Mouse (Mus musculus) v-Abl transformed pro-B cells (cell line): ENCODE data around the gene Siae.

ENCODE experiments used
- in situ Hi-C, 2 experiments: fragments of 400-800 bp; cut with MboI; formaldehyde crosslinking; loops; one replicate each; pipeline ENCODE4 v1.15.1; 2025; ENCODE audit not compliant: unreplicated experiment in 2 of 2

Siae gene

GRCm38 (mm10) chr9:37567892-37568604, 12.6 kb downstream of the Siae start:
- in situ Hi-C loops, result no loop called here

GRCm38 (mm10) chr9:37568605-37569214, 13.2 kb downstream of the Siae start:
- in situ Hi-C loops, result no loop called here

- in situ Hi-C loops, result no loop called here
Measured at GRCm38 (mm10) chr9:37569231-37569835, 13.8 kb downstream of the Siae start.

GRCm38 (mm10) chr9:37572204-37572876, 16.8 kb downstream of the Siae start:
- in situ Hi-C loops, result loop anchor here in 1 of 2 experiments (10.0 kb wide), 1 partner anchor 338 kb away; no protein-coding TSS in a partner anchor

- in situ Hi-C loops, result loop anchor here in 1 of 2 experiments (10.0 kb wide), 1 partner anchor 342 kb away; no protein-coding TSS in a partner anchor
Measured at GRCm38 (mm10) chr9:37576436-37576930, 21.0 kb downstream of the Siae start.

- in situ Hi-C loops, result no loop called here
Measured at GRCm38 (mm10) chr9:37583594-37583993, 28.1 kb downstream of the Siae start.

- in situ Hi-C loops, result no loop called here
Measured at GRCm38 (mm10) chr9:37586718-37587117, 31.2 kb downstream of the Siae start.

GRCm38 (mm10) chr9:37590381-37590780, 34.9 kb downstream of the Siae start:
- in situ Hi-C loops, result no loop called here

GRCm38 (mm10) chr9:37592025-37592424, 36.5 kb downstream of the Siae start:
- in situ Hi-C loops, result no loop called here

- in situ Hi-C loops, result no loop called here
Measured at GRCm38 (mm10) chr9:37592633-37593032, 37.1 kb downstream of the Siae start.

GRCm38 (mm10) chr9:37593690-37594089, 38.2 kb downstream of the Siae start:
- in situ Hi-C loops, result no loop called here

- in situ Hi-C loops, result no loop called here
Measured at GRCm38 (mm10) chr9:37595570-37595969, 40.1 kb downstream of the Siae start.

- in situ Hi-C loops, result no loop called here
Measured at GRCm38 (mm10) chr9:37598637-37599036, 43.1 kb downstream of the Siae start.

- in situ Hi-C loops, result loop anchor here in 1 of 2 experiments (25.0 kb wide), 1 partner anchor 413 kb away; no protein-coding TSS in a partner anchor
Measured at GRCm38 (mm10) chr9:37600538-37601205, 45.2 kb downstream of the Siae start.

GRCm38 (mm10) chr9:37605089-37605488, 49.6 kb downstream of the Siae start:
- in situ Hi-C loops, result loop anchor here in 1 of 2 experiments (25.0 kb wide), 1 partner anchor 418 kb away; no protein-coding TSS in a partner anchor

- in situ Hi-C loops, result loop anchor here in 1 of 2 experiments (25.0 kb wide), 1 partner anchor 422 kb away; no protein-coding TSS in a partner anchor
Measured at GRCm38 (mm10) chr9:37609558-37609957, 54.1 kb downstream of the Siae start.

GRCm38 (mm10) chr9:37613182-37613910, 57.8 kb downstream of the Siae start, which contains the start of gene Spa17:
Gene Spa17, minus strand, starts transcription at chr9:37613722.
- in situ Hi-C loops, result loop anchor here (10.0 to 25.0 kb wide), 2 partner anchors 69 to 426 kb away; no protein-coding TSS in a partner anchor

GRCm38 (mm10) chr9:37613911-37614280, 58.4 kb downstream of the Siae start:
- in situ Hi-C loops, result loop anchor here (10.0 to 25.0 kb wide), 2 partner anchors 69 to 427 kb away; no protein-coding TSS in a partner anchor

- in situ Hi-C loops, result loop anchor here (10.0 to 25.0 kb wide), 2 partner anchors 70 to 427 kb away; no protein-coding TSS in a partner anchor
Measured at GRCm38 (mm10) chr9:37614316-37614715, 58.8 kb downstream of the Siae start.
